Mouse (Mus musculus) telencephalon, adult 2 months (tissue): Measurements from ENCODE around the gene Ano10.

Experiments
- DNase-seq: peaks from one replicate; pipeline ENCODE4 v3.0.0-alpha.2; 2011; ENCODE audit warnings: low read depth, low spot score

The Ano10 gene

GRCm38 (mm10) chr9:122245879-122246278, 48.3 kb downstream of the Ano10 start:
- DNase-seq: no peak

DNA sequence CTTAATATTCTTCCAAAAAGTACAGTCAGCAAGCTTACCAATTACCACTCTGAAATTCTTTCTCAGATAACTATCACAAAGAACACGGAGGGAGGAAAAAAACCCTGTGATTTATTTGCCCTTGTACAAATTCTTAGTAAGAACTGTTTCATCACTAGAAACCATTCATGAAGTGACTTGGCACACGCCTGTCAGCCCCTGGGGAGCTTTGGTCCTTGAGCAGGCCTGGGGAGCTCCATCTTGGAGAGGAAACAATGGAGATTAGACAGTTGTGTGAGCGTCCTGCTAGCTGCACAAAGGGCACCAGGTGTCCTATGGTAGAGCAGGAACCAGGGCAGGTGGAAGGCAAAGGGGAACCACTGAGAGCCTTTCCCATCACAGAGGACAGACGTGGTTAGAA, 48.8 kb downstream of the Ano10 start:
- no peak for DNase-seq

- DNase-seq: no peak
Measured at GRCm38 (mm10) chr9:122244800-122245165, 49.4 kb downstream of the Ano10 start.

DNA sequence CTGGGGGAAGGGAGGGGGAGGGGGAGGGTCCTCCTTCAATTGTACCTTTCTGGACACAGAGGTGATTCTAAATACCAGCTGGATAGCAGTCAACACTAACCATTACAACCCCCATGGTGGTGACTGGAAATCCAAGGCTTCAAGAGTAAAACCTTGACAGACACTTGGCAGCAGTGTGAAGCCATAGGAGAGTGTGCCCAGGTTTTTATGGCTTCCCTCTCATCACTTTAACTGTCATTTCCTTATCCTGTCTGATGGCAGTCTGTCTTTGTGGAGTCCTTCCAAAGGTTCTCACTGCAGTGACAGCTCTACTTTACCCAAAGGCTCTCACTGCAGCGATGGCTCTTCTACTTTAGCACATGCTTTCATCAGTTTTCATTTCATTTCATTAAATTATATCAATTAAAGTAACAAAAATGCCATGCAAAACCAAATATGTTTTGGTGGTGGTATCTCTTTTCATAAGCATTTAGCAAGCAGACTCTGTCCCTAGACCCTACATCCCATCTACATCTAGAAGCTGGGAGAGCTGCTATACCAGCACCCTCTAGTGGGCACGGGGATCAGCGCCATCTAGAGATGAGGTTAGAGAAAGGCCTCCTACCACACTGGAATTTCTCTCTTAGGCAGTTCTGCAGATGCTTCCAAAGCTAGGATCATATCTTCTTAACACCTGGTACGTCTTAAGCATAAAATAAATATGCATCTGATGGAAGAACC, 50.0 kb downstream of the Ano10 start:
- peak; percentile 55 for DNase-seq

GRCm38 (mm10) chr9:122243297-122243696, 50.9 kb downstream of the Ano10 start:
- no peak for DNase-seq

DNA sequence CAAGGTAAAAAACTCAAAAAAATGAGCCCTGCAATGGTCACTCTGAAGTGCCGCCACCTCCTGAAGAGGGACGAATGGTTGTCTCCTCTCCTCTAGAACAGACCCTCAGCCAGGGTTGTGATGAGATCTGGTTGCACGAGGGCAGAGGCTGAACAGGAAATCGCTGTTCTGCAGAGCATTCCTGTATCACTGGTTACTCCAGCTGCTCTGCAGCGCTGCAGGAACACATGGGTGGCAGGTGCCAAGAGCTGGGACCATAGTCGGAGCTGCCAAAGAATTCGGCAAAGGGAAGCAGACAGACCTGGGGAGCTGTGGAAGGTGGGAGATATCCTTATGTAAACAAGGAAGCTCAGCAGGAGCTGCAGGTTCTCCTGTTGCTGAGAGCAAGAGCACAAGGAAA, 51.4 kb downstream of the Ano10 start:
- no peak for DNase-seq

DNA sequence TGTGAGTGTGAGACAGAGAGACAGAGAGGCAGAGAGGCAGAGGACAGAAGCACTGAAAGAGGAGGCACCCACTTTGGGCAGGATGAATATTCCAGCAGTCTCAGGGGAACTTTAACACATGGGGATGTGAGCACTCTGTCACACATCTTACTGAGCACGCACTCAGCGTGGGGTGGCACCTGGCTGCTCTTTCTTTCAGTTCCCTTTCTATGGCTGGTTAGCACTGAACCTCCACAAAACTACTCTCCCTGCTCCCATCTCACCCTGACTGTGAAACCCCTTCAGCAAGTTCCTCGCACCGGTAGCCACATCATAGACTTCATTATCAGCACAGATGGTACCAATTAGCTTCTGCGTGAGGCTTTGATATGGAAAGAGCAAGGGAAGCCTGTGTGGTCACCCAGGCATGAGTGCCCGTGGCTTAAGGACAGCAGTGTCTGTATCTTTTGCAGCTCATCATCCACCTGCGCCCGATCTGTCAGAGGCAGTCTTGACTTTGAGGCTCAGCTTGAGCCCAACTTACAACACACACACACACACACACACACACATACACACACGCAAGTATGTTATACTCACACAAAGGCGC, 52.3 kb downstream of the Ano10 start:
- no peak for DNase-seq

GRCm38 (mm10) chr9:122240629-122241199, 53.5 kb downstream of the Ano10 start:
- DNase-seq: no peak

- no peak for DNase-seq
Measured at GRCm38 (mm10) chr9:122234741-122235140, 59.5 kb downstream of the Ano10 start.

- DNase-seq: no peak
Measured at GRCm38 (mm10) chr9:122233972-122234345, 60.3 kb downstream of the Ano10 start.

- no peak for DNase-seq
Measured at GRCm38 (mm10) chr9:122233316-122233971, 60.8 kb downstream of the Ano10 start.

DNA sequence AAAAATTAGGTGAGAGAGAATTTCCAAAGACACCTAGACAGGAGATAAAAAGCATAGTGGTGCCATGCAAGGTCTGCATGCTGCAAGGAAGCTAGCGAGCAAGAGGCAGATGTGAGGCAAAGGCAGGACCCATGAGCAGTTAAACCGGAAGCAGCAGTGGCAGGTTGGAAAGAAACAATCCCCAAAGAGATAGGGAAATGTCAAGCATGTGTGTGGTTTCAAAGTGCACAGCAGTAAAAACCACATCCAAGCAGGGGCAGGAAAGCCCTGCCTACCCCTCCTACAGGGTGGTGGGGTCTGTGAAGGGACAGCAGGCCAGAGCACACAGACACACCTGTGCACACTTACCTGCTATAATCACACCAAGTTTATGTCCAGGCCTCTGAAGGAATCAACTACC, 61.3 kb downstream of the Ano10 start:
- no peak for DNase-seq

DNA sequence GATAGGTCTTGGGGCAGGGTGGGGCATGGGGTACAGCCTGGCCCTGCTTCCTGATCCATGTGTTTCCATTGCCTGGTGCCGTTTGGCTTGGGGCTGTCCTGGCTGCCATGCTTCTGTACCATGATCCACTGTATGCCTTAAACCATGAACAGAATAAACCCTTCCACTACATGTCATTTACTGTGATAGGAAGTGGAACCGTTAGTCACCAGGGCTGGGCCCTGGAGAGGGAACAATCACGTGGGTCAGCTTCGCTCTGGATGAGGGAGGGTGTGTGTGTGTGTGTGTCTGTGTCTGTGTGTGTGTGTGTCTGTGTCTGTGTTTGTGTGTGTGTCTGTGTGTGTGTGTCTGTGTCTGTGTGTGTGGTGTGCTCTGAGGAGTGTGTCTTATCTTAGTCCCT, 63.5 kb downstream of the Ano10 start:
- DNase-seq: no peak

GRCm38 (mm10) chr9:122226419-122226818, 67.8 kb downstream of the Ano10 start:
- DNase-seq: no peak

DNA sequence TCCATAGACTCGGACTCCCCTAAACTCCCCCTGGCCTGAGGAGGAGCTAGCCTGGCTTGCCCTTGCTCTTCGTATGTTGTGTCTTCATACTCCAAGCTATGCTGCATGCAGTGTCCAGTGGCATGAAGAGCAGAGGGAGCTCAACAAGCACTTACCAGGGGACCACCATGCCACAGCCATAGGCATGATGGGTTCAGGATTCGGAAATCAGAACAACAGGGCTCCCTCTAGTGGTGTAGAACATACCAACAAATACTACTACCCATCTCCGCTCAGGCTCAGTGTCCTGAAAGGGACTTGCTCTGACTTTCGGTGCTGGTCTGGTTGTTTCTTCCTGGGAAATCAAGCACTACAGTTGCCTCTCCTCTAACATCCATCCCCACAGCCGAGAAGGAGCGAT, 68.9 kb downstream of the Ano10 start:
- no peak for DNase-seq

GRCm38 (mm10) chr9:122223005-122223404, 71.2 kb downstream of the Ano10 start:
- no peak for DNase-seq

DNA sequence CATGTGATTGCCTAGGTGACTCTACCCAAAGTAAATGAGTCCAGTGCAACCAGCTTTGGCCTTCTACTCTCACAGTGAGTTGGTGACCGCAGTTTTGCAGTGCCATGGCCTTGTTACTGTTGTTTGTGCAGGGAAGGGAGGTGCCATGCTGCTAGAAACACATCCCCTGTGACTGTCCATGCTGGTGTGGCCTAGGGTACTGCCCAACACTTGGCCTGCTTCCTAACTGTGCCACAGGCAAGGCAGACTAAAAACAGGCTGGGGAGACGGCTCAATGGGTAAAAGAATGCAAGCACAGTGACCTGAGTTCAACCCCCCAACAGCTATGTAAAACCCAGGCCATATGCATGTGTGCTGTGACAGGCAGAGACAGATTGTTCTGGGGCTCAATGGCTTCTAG, 74.3 kb downstream of the Ano10 start:
- no peak for DNase-seq

DNA sequence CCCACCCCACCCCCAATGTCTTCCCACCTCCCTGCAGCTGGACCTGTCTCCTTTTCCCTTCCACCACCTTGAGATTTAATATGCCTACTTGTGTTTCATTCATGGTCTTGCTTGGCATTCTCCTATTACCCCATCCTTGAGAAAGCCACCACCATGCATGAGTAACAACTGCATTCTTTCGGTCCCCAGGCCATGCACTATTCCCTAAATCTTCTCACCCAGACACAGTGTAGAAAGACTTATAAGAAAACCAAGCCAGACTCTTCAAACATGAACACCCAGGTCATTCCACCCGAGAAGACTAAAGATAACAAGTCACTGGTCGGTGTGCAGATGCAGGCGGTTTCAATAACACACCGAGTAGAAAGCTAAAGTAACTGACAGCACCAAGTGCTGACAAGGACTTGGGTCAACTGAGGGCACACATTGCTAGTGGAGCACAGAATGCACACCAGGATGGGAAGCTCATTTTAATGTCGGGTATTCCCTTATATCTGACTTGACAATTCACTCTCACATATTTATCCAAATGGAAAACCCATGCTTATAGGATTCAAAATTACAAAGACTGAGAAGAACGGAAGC, 77.2 kb downstream of the Ano10 start:
- DNase-seq: no peak

- no peak for DNase-seq
Measured at GRCm38 (mm10) chr9:122215118-122215517, 79.1 kb downstream of the Ano10 start.

DNA sequence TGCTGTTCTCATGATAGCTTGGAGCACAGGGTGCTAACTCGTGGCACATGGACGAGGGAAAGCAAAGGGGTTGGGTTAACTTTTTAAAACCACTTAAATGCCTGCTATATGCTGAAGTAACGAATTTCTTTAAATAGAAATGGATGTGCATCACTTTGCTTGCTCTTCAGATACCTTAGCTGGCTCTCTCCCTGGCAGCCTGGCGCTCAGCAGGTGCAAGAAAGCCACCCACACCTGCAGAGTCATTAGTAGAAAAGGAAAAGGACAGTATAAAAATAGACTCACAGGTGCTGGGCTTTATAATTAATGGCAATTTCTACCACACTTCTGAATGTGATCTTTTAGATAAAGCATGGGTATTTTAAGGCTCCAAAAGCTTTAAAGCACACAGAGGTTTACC, 85.9 kb downstream of the Ano10 start:
- no peak for DNase-seq

DNA sequence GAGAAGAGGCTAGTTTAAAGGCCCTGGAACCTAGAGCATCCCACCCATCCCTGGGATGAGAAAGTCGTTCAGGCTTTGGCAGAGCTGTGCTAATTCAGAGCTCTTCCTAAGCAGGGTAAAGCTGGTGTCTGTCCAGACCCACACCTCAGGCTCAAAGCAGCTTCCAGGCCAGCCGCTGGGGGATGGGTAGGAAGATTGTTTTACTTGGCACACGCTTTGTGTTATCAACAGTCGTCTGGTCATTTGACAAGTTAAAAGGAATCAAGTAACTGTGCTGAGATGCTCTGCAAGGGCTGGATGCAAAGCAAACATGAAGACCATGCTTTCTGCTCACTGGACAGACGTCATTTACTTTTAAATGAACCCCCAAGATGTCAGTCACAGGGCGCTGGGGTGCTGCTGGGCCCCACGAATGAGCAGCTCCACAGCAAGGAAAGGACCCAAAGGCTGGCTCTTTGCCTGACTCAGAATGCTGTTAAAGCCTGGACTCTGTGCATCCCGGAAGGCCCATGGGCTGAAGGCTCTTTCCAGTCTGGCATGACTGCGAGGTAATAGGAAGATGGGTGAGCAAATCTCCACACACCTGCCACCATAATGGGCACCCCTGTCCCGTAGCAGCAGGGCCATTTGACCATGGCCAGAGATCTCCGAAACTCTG, 88.6 kb downstream of the Ano10 start:
- DNase-seq: no peak

- DNase-seq: no peak
Measured at GRCm38 (mm10) chr9:122204508-122204907, 89.7 kb downstream of the Ano10 start.
